Mouse (Mus musculus): ENCODE measurements around the gene Spata25.
"Not testable (repeated sequence)": the region's sequence is repeated elsewhere in the genome, so short reads cannot be mapped to it uniquely, and the experiment has no call there.

Gene Spata25

GRCm38 (mm10) chr2:164828437-164828836 is at the start of gene Spata25:
Spata25 (minus strand) TSS chr2:164828537.
- no peak for DNase-seq (ENCODE audit: low read depth, low spot score)

- peak; percentile 40 for DNase-seq (ENCODE audit: low read depth, low spot score)
Measured at GRCm38 (mm10) chr2:164877376-164878215, 49.3 kb upstream of the Spata25 start.

- DNase-seq (ENCODE audit: low read depth, low spot score) = not testable (repeated sequence)
Measured at GRCm38 (mm10) chr2:164875648-164876047, 47.3 kb upstream of the Spata25 start.

DNA sequence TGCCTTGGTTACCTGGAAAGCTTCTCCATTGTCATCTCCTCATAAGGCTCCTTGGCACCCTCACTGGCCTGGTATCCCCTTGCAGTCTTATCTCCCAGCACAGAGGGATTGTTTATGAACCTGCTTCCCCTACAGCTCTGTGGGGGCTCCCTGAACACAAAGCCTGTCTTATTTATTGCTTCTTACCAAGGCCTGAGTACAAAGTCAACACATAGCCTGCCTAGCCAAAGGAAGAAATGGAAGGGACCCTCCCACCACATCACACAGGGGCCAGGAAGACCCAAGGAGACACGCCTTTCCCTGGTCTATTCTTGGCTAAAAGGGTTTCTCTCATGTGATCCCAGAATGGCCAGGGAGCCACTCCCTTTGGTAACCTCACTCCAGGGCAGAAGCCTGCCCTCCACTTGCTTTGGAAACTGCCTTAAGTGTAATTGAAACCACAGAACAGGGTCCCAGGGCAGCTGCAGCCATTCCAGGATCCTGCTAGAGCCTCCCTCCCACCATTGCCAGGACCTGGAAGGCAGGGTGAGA is 46.0 kb upstream of the Spata25 start:
- DNase-seq (ENCODE audit: low read depth, low spot score) = peak; percentile 86

- no peak for DNase-seq (ENCODE audit: low read depth, low spot score)
Measured at GRCm38 (mm10) chr2:164873621-164874020, 45.3 kb upstream of the Spata25 start.

- DNase-seq (ENCODE audit: low read depth, low spot score) = peak; percentile 54
Measured at GRCm38 (mm10) chr2:164871602-164872303, 43.4 kb upstream of the Spata25 start.

DNA sequence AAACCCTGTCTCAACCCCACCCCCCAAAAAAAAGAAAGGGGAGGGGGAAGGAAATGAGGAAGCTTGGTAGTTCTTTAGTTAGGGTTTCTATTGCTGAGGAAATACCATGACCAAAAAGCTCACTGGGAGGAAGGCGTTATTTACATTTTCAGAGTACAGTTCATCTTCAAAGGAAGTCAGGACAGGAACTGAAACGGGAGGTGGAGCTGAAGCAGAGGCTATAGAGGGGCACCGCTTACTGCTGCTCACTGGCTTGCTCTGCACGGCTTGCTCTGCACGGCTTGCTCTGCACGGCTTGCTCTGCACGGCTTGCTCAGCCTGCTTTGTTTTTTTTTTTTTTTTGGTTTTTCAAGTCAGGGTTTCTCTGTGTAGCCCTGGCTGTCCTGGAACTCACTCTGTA is 40.2 kb upstream of the Spata25 start:
- no peak for DNase-seq (ENCODE audit: low read depth, low spot score)

- DNase-seq (ENCODE audit: low read depth, low spot score) = peak; percentile 86
Measured at GRCm38 (mm10) chr2:164867566-164867965, 39.2 kb upstream of the Spata25 start.

DNA sequence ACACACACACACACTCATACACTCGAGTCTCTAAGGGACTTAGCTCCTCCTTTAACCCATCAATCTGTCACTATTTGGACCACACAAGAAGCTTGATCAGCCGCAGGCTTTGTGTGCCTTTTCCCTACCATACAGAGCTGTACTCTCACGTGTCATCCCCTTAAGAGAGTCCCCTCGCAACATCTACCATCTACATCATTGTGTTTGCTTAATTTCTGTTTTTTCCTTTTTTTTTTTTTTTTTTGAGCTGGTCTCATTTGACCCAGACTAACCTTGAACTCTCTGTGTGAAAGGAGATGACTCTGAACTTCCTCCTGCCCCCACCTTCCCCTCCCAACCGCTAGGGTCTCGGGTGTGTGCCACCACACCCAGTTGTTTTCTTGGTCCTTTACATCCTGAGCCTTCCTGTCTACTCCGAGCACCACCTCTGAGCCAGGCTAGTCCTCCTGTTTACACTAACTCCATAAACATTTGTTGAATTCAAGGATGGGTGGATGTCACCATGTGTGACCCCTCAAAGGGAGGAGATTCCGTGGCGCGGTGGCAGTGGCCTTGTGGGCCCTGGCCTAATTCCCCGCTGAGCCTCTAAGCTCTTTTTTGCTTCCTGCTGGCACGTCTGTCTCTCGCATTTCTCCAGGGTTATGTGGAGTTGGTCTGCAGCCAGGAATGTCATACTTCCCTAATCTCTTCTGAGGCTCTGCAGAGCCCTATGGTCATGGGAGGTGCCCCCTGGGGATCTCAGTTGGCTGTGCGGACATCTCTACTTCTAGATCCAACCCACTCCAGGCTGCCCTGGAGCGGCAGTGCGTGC is 38.6 kb upstream of the Spata25 start:
- DNase-seq (ENCODE audit: low read depth, low spot score) = peak; percentile 87

DNA sequence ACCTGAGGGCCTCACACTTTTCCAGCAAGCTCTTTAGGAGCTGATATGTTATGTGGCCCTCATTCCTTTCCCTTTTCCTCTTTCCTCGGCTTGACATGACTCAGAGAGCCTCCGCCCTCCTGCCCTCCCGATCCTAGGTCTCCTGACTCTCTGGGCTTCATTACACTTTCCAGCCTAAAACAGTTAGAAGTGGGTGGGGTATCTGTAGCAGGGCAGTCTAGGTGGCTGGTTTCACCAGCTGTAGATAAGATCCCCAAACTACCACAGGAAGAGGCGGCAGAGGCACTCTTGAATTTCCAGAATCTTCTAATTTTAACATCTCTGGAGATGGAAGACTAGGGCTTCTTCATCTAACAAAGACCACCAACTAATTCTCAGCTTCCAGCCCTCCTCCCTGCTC is 36.3 kb upstream of the Spata25 start:
- DNase-seq (ENCODE audit: low read depth, low spot score) = no peak

GRCm38 (mm10) chr2:164863411-164863810 is 35.1 kb upstream of the Spata25 start:
- DNase-seq (ENCODE audit: low read depth, low spot score) = peak; percentile 53

- no peak for DNase-seq (ENCODE audit: low read depth, low spot score)
Measured at GRCm38 (mm10) chr2:164862179-164862861, 34.0 kb upstream of the Spata25 start.

DNA sequence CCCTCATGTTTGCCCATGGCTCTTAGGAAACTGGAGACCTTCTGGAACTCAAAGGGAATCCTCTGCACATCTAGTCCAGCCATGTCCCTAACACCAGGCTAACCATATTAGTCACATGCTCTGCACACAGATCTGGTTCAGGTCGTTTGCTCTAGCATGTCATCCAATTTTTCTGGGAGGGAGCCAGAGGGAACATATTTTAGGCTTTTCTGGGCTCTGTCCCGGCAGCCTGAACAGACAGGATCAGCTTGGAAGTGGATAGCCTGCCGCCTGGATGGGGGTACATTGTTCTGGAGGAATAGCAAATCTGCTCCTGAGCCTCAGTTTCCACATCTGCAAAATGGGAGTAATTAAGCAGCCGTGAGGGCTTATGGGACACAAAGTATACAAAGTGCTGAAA is 32.8 kb upstream of the Spata25 start:
- no peak for DNase-seq (ENCODE audit: low read depth, low spot score)

GRCm38 (mm10) chr2:164859640-164860432 is 31.5 kb upstream of the Spata25 start:
- DNase-seq (ENCODE audit: low read depth, low spot score) = peak; percentile 75

DNA sequence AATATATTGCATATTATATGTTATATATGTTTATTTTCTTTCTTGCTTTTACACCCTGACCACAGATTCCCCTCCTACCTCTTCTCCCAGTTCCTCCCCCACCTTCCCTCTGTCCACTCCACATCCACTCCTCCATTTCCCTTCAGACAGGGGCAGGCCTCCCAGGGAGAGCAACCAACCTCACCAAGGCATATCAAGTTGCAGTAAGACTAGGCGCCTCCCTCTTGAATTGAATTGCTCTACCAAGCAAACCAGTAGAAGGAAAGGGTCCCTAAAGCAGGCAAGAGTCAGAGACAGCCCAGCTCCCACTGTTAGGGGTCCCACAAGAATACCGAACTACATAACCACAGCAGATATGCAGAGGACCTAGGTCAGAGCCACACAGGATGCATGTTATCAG is 30.8 kb upstream of the Spata25 start:
- no peak for DNase-seq (ENCODE audit: low read depth, low spot score)

DNA sequence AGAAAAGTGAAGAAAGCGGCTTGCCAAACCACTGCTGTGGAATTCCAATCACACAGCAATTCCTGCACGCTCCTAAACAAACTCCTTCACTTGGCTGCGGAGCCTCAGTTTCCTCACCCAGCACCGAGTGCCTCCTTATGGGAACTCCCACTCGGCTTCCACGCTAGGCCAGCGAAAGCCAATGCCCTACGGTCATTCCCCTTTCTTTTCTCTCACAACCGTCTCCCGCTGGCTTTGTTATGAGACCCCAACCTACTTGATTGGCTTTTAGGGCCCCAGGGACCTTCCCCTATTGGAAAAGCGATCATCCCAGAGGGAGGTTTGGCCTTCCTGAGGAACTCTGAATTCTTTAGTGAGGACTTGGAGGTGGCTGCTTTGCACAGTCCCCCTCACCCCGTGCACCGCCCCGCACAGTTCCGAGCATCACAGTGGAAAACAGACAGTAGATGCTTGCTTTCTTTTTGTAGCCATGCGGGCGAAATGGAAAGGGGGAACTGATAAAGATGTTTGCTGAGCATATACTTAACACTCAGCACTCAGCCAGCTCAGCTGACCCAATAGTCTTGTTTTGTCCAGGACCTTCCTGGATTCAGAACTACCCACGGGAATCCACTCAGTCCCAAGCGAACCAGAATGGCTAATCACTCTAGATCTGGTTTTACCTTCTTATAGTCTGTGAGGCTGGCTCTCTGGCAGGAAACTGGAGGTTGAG is 29.7 kb upstream of the Spata25 start:
- DNase-seq (ENCODE audit: low read depth, low spot score) = peak; percentile 71

GRCm38 (mm10) chr2:164857101-164857821 is 28.9 kb upstream of the Spata25 start, which contains the start of gene Pltp:
Pltp (minus strand) TSS chr2:164857711.
- DNase-seq (ENCODE audit: low read depth, low spot score) = peak; percentile 92

DNA sequence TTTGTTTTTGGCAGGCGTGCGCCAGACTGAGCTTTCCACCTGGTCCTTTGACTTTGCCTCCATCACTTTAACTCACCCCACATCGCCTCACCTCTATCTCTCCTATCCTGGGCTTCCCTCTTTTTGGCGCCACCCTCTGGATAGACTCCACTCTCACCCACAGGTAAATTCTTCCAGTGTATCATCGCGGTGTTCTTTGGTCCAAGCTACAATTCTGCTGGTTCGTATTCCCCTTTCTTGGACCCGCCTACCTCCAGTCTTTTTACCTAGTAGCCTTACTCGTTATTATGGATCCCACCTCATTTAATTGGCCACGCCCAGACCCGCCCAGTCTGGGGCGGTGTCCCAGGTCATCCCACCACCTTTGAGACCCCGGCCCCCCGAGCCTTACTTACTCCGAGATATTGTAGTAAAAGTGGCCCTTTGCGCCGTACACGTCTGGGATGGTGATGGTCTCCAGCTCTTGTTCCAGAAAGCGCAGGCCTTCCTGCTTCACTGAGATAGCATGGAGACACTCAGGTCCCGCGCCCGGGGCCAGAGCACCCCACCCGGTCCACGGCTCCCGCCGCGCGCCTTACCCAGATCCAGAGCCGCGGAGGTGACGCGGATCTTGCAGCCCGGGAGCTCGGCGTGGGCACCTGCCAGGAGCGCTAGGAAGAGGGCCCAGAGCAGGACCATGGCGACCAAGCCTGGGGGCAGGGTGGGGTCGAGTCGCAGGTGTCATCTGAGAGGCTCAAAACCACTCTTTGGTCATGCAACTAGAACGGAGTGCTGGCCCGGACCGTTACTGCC is 28.2 kb upstream of the Spata25 start:
- DNase-seq (ENCODE audit: low read depth, low spot score) = peak; percentile 86

Data from ZHBTc4 (cell line).